Mouse (Mus musculus): ENCODE data around the gene Dact2. TPM values are rescaled to one million over a fixed set of nuclear protein-coding genes. Genes with fewer than 3 reads are reported as not detected.

The Dact2 gene
- total and polyA plus RNA-seq, 3 experiments, result not detected

GRCm38 (mm10) chr17:14170961-14171479 lies 33.1 kb downstream of the Dact2 start:
- dilution Hi-C loops (cut with MboI; ENCODE audit: extremely low pct_ligation_motif_present, extremely low pct_unique_long_range_greater_than_20kb, low sequenced_read_pairs), result no loop called here
- H3K9me3 ChIP-seq (replicated peaks; ENCODE audit: low read length), result no peaks in the 10 kb centered on the region
- DNase-seq (ENCODE audit: extremely low read depth), result no peak
- H3K27ac ChIP-seq (ENCODE audit: insufficient read depth, low read depth), result no peak overlapping the region
- in situ Hi-C loops (cut with MboI; ENCODE audit: low pct_ligation_motif_present, low pct_unique_long_range_greater_than_20kb, low sequenced_read_pairs), result no loop called here
- TF ChIP-seq JUND (conservative IDR thresholded peaks at IDR 0.05; ENCODE audit: low read depth, low read length) (no peak), CHD2 (IDR thresholded peaks at IDR 0.05; ENCODE audit: low read length) (no peak), EP300 (IDR thresholded peaks at IDR 0.05; ENCODE audit: low read length) (no peak), MAZ (IDR thresholded peaks at IDR 0.05; ENCODE audit: low read depth, low read length) (no peak), USF2 (conservative IDR thresholded peaks at IDR 0.05; ENCODE audit: low read depth, low read length) (no peak), SMC3 (IDR thresholded peaks at IDR 0.05; ENCODE audit: low read depth, low read length) (no peak), MAFK (IDR thresholded peaks at IDR 0.05; ENCODE audit: insufficient replicate concordance, low read length) (no peak), ZNF384 (IDR thresholded peaks at IDR 0.05; ENCODE audit: low read depth, low read length) (no peak), UBTF (IDR thresholded peaks at IDR 0.05; ENCODE audit: low read depth, low read length) (no peak)
- peaks cover 3% of the 10 kb centered on the region for H3K27me3 ChIP-seq (replicated peaks)
- no peak overlapping the region for H3K9ac ChIP-seq (ENCODE audit: insufficient read depth, low read depth)
- H3K4me1 ChIP-seq (ENCODE audit: control insufficient read depth in 1 of 2, insufficient read depth in 2 of 2), result peaks cover 10 to 24% of the 10 kb centered on the region in 2 experiments; a peak in 3 of 4 replicates
- no peaks in the 10 kb centered on the region for H3K36me3 ChIP-seq (replicated peaks in 1 of 2; ENCODE audit: control insufficient read depth in 1 of 2, insufficient read depth in 1 of 2, low read length in 1 of 2)
- no peak overlapping the region for H3K4me2 ChIP-seq (ENCODE audit: insufficient read depth, low read depth, poor library complexity, severe bottlenecking)
- H3K4me3 ChIP-seq (replicated peaks in 1 of 3; ENCODE audit: low read depth in 2 of 3, low read length in 2 of 3, poor library complexity in 1 of 3), result no peak overlapping the region
- H3K79me2 ChIP-seq (replicated peaks; ENCODE audit: control insufficient read depth, extremely low read depth, insufficient read depth, poor library complexity, severe bottlenecking), result no peaks in the 10 kb centered on the region

DNA sequence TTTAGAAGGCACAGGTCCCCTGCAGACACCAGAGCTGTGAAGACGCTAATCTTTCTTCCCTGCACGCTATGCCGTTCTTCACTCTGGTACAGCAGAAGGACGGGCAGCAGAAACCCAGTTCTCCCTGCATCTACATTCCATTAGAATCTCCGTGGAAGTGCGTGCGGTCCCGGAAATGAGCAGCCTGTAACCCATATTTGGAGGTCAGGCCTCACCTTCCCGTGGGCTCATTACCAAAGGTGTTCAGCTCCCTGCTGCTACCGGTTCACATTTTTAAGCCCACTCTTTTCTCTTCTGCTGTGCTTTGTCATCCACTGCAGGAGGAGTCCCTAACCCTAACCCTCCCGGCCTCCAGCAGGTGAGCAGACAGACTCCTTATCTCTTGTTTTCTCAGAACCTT lies 34.7 kb downstream of the Dact2 start:
- H3K4me3 ChIP-seq (replicated peaks in 1 of 3; ENCODE audit: low read depth in 2 of 3, low read length in 2 of 3, poor library complexity in 1 of 3), result no peak overlapping the region
- no peak overlapping the region for H3K4me2 ChIP-seq (ENCODE audit: insufficient read depth, low read depth, poor library complexity, severe bottlenecking)
- H3K9me3 ChIP-seq (replicated peaks; ENCODE audit: low read length), result no peaks in the 10 kb centered on the region
- H3K79me2 ChIP-seq (replicated peaks; ENCODE audit: control insufficient read depth, extremely low read depth, insufficient read depth, poor library complexity, severe bottlenecking), result no peaks in the 10 kb centered on the region
- in situ Hi-C loops (cut with MboI; ENCODE audit: low pct_ligation_motif_present, low pct_unique_long_range_greater_than_20kb, low sequenced_read_pairs), result no loop called here
- dilution Hi-C loops (cut with MboI; ENCODE audit: extremely low pct_ligation_motif_present, extremely low pct_unique_long_range_greater_than_20kb, low sequenced_read_pairs), result no loop called here
- peaks cover 10 to 37% of the 10 kb centered on the region in 2 experiments; a peak in 3 of 4 replicates for H3K4me1 ChIP-seq (ENCODE audit: control insufficient read depth in 1 of 2, insufficient read depth in 2 of 2)
- H3K27me3 ChIP-seq (replicated peaks), result no peaks in the 10 kb centered on the region
- H3K36me3 ChIP-seq (replicated peaks in 1 of 2; ENCODE audit: control insufficient read depth in 1 of 2, insufficient read depth in 1 of 2, low read length in 1 of 2), result no peaks in the 10 kb centered on the region
- H3K9ac ChIP-seq (ENCODE audit: insufficient read depth, low read depth), result no peak overlapping the region
- no peak overlapping the region for H3K27ac ChIP-seq (ENCODE audit: insufficient read depth, low read depth)
- TF ChIP-seq CHD1 (IDR thresholded peaks at IDR 0.05; ENCODE audit: low read depth, low read length) (no peak), RCOR1 (conservative IDR thresholded peaks at IDR 0.05; ENCODE audit: low read depth, low read length) (no peak), MAFK (IDR thresholded peaks at IDR 0.05; ENCODE audit: insufficient replicate concordance, low read length) (no peak)
- no peak for DNase-seq (ENCODE audit: extremely low read depth)

DNA sequence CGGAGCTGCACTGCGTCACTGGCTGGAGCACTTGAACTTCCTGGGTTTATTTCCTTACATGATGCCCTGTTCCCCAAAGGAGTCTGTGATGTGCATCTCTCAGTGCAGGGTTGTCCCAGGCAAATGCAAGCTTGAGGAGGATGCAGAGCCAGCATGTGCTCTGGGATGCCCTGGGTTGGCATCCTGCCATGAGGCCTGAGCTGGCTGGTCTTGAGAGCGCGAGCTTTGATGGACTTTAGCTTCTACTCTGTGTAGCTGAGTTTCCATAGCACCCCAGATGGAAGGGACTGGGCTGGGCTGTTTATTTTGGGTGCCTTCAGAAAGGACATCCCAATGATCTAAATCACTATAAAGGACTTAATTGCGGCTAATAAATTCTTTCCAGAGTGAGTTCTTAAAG lies 36.5 kb downstream of the Dact2 start:
- Histone ChIP-seq H3K27me3 (replicated peaks) (no peaks in the 10 kb centered on the region), H3K79me2 (replicated peaks; ENCODE audit: control insufficient read depth, extremely low read depth, insufficient read depth, poor library complexity, severe bottlenecking) (no peaks in the 10 kb centered on the region), H3K4me2 (ENCODE audit: insufficient read depth, low read depth, poor library complexity, severe bottlenecking) (no peak overlapping the region), H3K27ac (ENCODE audit: insufficient read depth, low read depth) (no peak overlapping the region), H3K9ac (ENCODE audit: insufficient read depth, low read depth) (no peak overlapping the region), H3K4me1 (ENCODE audit: control insufficient read depth in 1 of 2, insufficient read depth in 2 of 2) (peaks cover 10 to 45% of the 10 kb centered on the region in 2 experiments; a peak in 3 of 4 replicates), H3K4me3 (replicated peaks in 1 of 3; ENCODE audit: low read depth in 2 of 3, low read length in 2 of 3, poor library complexity in 1 of 3) (no peak overlapping the region), H3K36me3 (replicated peaks in 1 of 2; ENCODE audit: control insufficient read depth in 1 of 2, insufficient read depth in 1 of 2, low read length in 1 of 2) (no peaks in the 10 kb centered on the region), H3K9me3 (replicated peaks; ENCODE audit: low read length) (no peaks in the 10 kb centered on the region)
- TF ChIP-seq BHLHE40 (IDR thresholded peaks at IDR 0.05; ENCODE audit: low read depth, low read length) (no peak), JUN (IDR thresholded peaks at IDR 0.05; ENCODE audit: insufficient read depth, low read depth, low read length) (no peak), ZNF384 (IDR thresholded peaks at IDR 0.05; ENCODE audit: low read depth, low read length) (no peak), PAX5 (IDR thresholded peaks at IDR 0.05; ENCODE audit: low read length) (no peak), MYC (IDR thresholded peaks at IDR 0.05; ENCODE audit: low read depth, low read length) (no peak), USF1 (IDR thresholded peaks at IDR 0.05; ENCODE audit: low read depth, low read length) (no peak), TBP (conservative IDR thresholded peaks at IDR 0.05; ENCODE audit: low read depth, low read length) (no peak), POLR2AphosphoS2 (IDR thresholded peaks at IDR 0.05; ENCODE audit: low read depth, low read length) (no peak), MEF2A (IDR thresholded peaks at IDR 0.05; ENCODE audit: borderline replicate concordance, low read depth, low read length) (no peak), IRF4 (IDR thresholded peaks at IDR 0.05; ENCODE audit: low read depth, low read length) (no peak), E2F4 (IDR thresholded peaks at IDR 0.05; ENCODE audit: insufficient replicate concordance, low read depth, low read length) (no peak), MAFK (IDR thresholded peaks at IDR 0.05; ENCODE audit: insufficient replicate concordance, low read length) (no peak), MAX (IDR thresholded peaks at IDR 0.05; ENCODE audit: low read length) (no peak), MAZ (IDR thresholded peaks at IDR 0.05; ENCODE audit: low read depth, low read length) (no peak), TCF12 (IDR thresholded peaks at IDR 0.05; ENCODE audit: low read depth, low read length) (no peak), CHD1 (IDR thresholded peaks at IDR 0.05; ENCODE audit: low read depth, low read length) (no peak), NELFE (IDR thresholded peaks at IDR 0.05; ENCODE audit: low read depth, low read length) (no peak)
- DNase-seq (ENCODE audit: extremely low read depth), result no peak
- dilution Hi-C loops (cut with MboI; ENCODE audit: extremely low pct_ligation_motif_present, extremely low pct_unique_long_range_greater_than_20kb, low sequenced_read_pairs), result no loop called here
- in situ Hi-C loops (cut with MboI; ENCODE audit: low pct_ligation_motif_present, low pct_unique_long_range_greater_than_20kb, low sequenced_read_pairs), result no loop called here

Data from CH12.LX (cell line).